Mouse (Mus musculus): Measurements from ENCODE around the gene F2rl2.

DNA sequence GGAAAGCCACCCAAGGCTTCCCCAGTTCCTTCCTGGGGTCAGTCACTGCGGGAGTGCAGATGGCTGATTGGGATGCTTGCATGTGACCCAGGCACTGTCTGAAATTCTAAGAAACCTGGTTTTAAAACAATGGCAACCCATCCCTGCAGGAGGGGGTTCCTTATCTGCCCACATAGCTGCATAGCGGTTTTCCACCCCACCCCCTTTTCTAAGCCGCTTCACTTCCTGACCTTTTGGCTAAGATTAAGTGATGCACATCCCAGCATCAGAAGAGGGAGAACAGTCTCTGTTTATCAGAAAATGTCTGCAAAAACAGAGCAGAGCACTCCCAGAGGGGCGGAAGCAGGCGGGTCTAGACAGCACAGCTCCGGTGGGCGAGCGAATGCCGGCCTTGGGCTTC lies 39.5 kb upstream of the F2rl2 start:
- no peak for TF ChIP-seq CTCF (IDR thresholded peaks at IDR 0.05; ENCODE audit: extremely low read depth, insufficient read depth, insufficient read length, insufficient replicate concordance)
- no peak for TF ChIP-seq POLR2A (IDR thresholded peaks at IDR 0.05; ENCODE audit: low read depth, low read length)
